Mouse (Mus musculus): ENCODE measurements around the gene Mtg1. TPM values are rescaled to one million over a fixed set of nuclear protein-coding genes. Genes with fewer than 3 reads are reported as not detected.

The Mtg1 gene
- polyA plus RNA-seq (2012; rRNA removed), result 40.2 and 41.2 TPM in 2 replicates

GRCm38 (mm10) chr7:140137135-140138020 is at the start of gene Mtg1:
Gene Mtg1, plus strand, starts transcription at chr7:140137564.

GRCm38 (mm10) chr7:140092924-140093528 is 44.3 kb upstream of the Mtg1 start, which contains the start of gene Prap1:
Gene Prap1, plus strand, starts transcription at chr7:140093395.

GRCm38 (mm10) chr7:140101993-140102860 is 35.1 kb upstream of the Mtg1 start, which contains the start of gene Fuom:
Gene Fuom, minus strand, starts transcription at chr7:140102441.

GRCm38 (mm10) chr7:140115583-140116328 is 21.6 kb upstream of the Mtg1 start, which contains the start of gene Paox:
Gene Paox, plus strand, starts transcription at chr7:140115799.

GRCm38 (mm10) chr7:140116329-140117054 is 20.9 kb upstream of the Mtg1 start, which contains the start of gene Echs1:
Gene Echs1, minus strand, starts transcription at chr7:140116476.

GRCm38 (mm10) chr7:140154218-140154927 is 17.0 kb downstream of the Mtg1 start, which contains the start of gene Sprn:
Gene Sprn, minus strand, starts transcription at chr7:140154877.

GRCm38 (mm10) chr7:140164664-140165063 is 27.3 kb downstream of the Mtg1 start, which contains the start of gene Olfr522:
Gene Olfr522, minus strand, starts transcription at chr7:140164764.

GRCm38 (mm10) chr7:140172936-140173335 is 35.6 kb downstream of the Mtg1 start, which contains the start of gene Olfr523:
Gene Olfr523, plus strand, starts transcription at chr7:140173217.

Other genes starting within 250 kb of the Mtg1 start
- 18.5 and 22.2 TPM in 2 replicates for gene Kndc1, start 242.9 kb upstream of the Mtg1 start, polyA plus RNA-seq (2012; rRNA removed)
- 0.08 TPM in 1 of 2 replicates, not detected in the other for gene Utf1, start 193.8 kb upstream of the Mtg1 start, polyA plus RNA-seq (2012; rRNA removed)
- gene 6430531B16Rik, start 158.8 kb upstream of the Mtg1 start, polyA plus RNA-seq (2012; rRNA removed), result 0.63 and 0.80 TPM in 2 replicates
- gene Adam8, start 145.0 kb upstream of the Mtg1 start, polyA plus RNA-seq (2012; rRNA removed), result 10.7 and 11.6 TPM in 2 replicates
- gene Zfp511, start 101.2 kb upstream of the Mtg1 start, polyA plus RNA-seq (2012; rRNA removed), result 80.8 and 92.4 TPM in 2 replicates
- 68.6 and 73.6 TPM in 2 replicates for gene Tubgcp2, start 100.9 kb upstream of the Mtg1 start, polyA plus RNA-seq (2012; rRNA removed)
- gene Msx3, start 88.5 kb upstream of the Mtg1 start, polyA plus RNA-seq (2012; rRNA removed), result 1.9 and 3.0 TPM in 2 replicates
- gene Caly, start 55.0 kb upstream of the Mtg1 start, polyA plus RNA-seq (2012; rRNA removed), result 107 and 113 TPM in 2 replicates
- gene Prap1, start 44.2 kb upstream of the Mtg1 start, polyA plus RNA-seq (2012; rRNA removed), result 0.20 and 0.40 TPM in 2 replicates
- gene Fuom, start 35.1 kb upstream of the Mtg1 start, polyA plus RNA-seq (2012; rRNA removed), result 22.9 and 26.7 TPM in 2 replicates
- gene Paox, start 21.8 kb upstream of the Mtg1 start, polyA plus RNA-seq (2012; rRNA removed), result 5.2 and 6.3 TPM in 2 replicates
- 86.8 and 98.6 TPM in 2 replicates for gene Echs1, start 21.1 kb upstream of the Mtg1 start, polyA plus RNA-seq (2012; rRNA removed)
- 8.6 and 9.2 TPM in 2 replicates for gene Sprn, start 17.3 kb downstream of the Mtg1 start, polyA plus RNA-seq (2012; rRNA removed)
- not detected in 2 replicates for gene Olfr522, start 27.2 kb downstream of the Mtg1 start, polyA plus RNA-seq (2012; rRNA removed)
- not detected in 2 replicates for gene Olfr523, start 35.7 kb downstream of the Mtg1 start, polyA plus RNA-seq (2012; rRNA removed)
- gene Olfr524, start 68.4 kb downstream of the Mtg1 start, polyA plus RNA-seq (2012; rRNA removed), result not detected in 2 replicates
- gene Cd163l1, start 80.7 kb downstream of the Mtg1 start, polyA plus RNA-seq (2012; rRNA removed), result 0.18 TPM in 1 of 2 replicates, not detected in the other
- not detected in 2 replicates for gene 5830411N06Rik, start 109.7 kb downstream of the Mtg1 start, polyA plus RNA-seq (2012; rRNA removed)
- not detected in 2 replicates for gene Olfr525, start 183.3 kb downstream of the Mtg1 start, polyA plus RNA-seq (2012; rRNA removed)
- not detected in 2 replicates for gene Olfr527, start 196.5 kb downstream of the Mtg1 start, polyA plus RNA-seq (2012; rRNA removed)
- gene Olfr60, start 224.1 kb downstream of the Mtg1 start, polyA plus RNA-seq (2012; rRNA removed), result not detected in 2 replicates
- not detected in 2 replicates for gene Olfr530, start 238.8 kb downstream of the Mtg1 start, polyA plus RNA-seq (2012; rRNA removed)

Measured in central nervous system, embryonic 14 days (tissue).